Comparison of ENCODE assay signal across 18 mouse cellular contexts in the genomic region with DNA sequence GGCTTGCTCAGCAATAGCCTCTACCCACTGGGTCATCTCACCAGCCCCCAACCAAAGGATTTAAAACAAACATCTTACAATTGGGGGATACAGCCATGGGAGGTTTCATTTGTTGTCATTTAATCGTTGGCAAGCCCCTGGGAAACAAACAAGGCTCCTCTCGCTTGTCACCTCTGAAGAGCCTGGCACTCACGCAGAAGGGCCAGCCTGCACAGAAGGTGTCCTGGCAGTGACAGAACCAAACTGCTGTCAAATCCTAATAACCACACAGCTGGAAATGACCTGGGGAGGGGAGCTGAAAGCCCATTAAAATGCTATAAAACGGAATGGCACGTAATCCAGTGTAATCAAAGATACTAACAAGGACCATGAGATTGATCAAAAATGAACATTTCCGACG.
A peak's percentile ranks its signal among the peaks of the same experiment; 100 is the strongest.
DNase-seq lines count a peak whose midpoint lies in the region; ATAC-seq and TF ChIP-seq lines count a peak whose summit lies in the region.
"Had no signal": no experiment of that assay in that cellular context is flagged by ENCODE, and none has a peak within 500 bp of the region (broad histone marks: within the 10 kb centered on the region; RNA-seq: fewer than 3 reads in every experiment).

No protein-coding gene starts in this region.

- no peak for TF ChIP-seq EP300 in liver, postnatal 0 days (IDR thresholded peaks at IDR 0.05; ENCODE audit: low read depth)

- H3K27ac ChIP-seq in forebrain, postnatal 0 days (ENCODE audit: low read depth, low read length), result 0 out of 2 replicates have a peak overlapping the region, but pooled peaks have one; percentile 29
- no peak overlapping the region for H3K27ac ChIP-seq in forebrain, embryonic 12.5 days
- H3K27ac ChIP-seq in heart, embryonic 10.5 days, result 0 out of 2 replicates have a peak overlapping the region, but pooled peaks have one; percentile 36
- peak overlapping the region; percentile 6; the same call in 1 of the 2 replicates for H3K27ac ChIP-seq in liver, embryonic 13.5 days
- no peak overlapping the region for H3K27ac ChIP-seq in liver, postnatal 0 days (ENCODE audit: low read depth)
- H3K27ac ChIP-seq: embryonic facial prominence, embryonic 10.5 days; gastrocnemius, adult 2 months; heart, embryonic 13.5 days; hindbrain, embryonic 10.5 days; hindbrain, embryonic 14.5 days; intestine, embryonic 15.5 days had no signal

- H3K4me2 ChIP-seq in forebrain, postnatal 0 days (ENCODE audit: low read depth), result no peak overlapping the region
- H3K4me2 ChIP-seq in forebrain, embryonic 12.5 days, result no peak overlapping the region
- no peak overlapping the region for H3K4me2 ChIP-seq in liver, embryonic 13.5 days
- no peak overlapping the region for H3K4me2 ChIP-seq in liver, postnatal 0 days (ENCODE audit: low read depth, low read length)
- H3K4me2 ChIP-seq: heart, embryonic 13.5 days; hindbrain, embryonic 14.5 days; intestine, embryonic 15.5 days had no signal

- no peak for TF ChIP-seq CTCF in forebrain, postnatal 0 days (IDR thresholded peaks at IDR 0.05; ENCODE audit: low read depth)
- TF ChIP-seq CTCF in liver, postnatal 0 days (IDR thresholded peaks at IDR 0.05; ENCODE audit: low read depth), result no peak

- no peak overlapping the region for H3K9ac ChIP-seq in forebrain, postnatal 0 days
- H3K9ac ChIP-seq in forebrain, embryonic 12.5 days, result no peak overlapping the region
- no peak overlapping the region for H3K9ac ChIP-seq in liver, embryonic 13.5 days
- no peak overlapping the region for H3K9ac ChIP-seq in liver, postnatal 0 days (replicated peaks)
- H3K9ac ChIP-seq: heart, embryonic 13.5 days; hindbrain, embryonic 14.5 days; intestine, embryonic 15.5 days had no signal

- no peak overlapping the region for H3K4me3 ChIP-seq in forebrain, postnatal 0 days (ENCODE audit: low read depth, low read length)
- H3K4me3 ChIP-seq in forebrain, embryonic 12.5 days (replicated peaks), result no peak overlapping the region
- H3K4me3 ChIP-seq in heart, embryonic 10.5 days, result no peak overlapping the region
- H3K4me3 ChIP-seq in liver, embryonic 13.5 days (replicated peaks), result no peak overlapping the region
- no peak overlapping the region for H3K4me3 ChIP-seq in liver, postnatal 0 days (ENCODE audit: low read depth, low read length)
- H3K4me3 ChIP-seq: embryonic facial prominence, embryonic 10.5 days; gastrocnemius, adult 2 months; heart, embryonic 13.5 days; hindbrain, embryonic 10.5 days; intestine, embryonic 15.5 days had no signal

- H3K9me3 ChIP-seq in forebrain, postnatal 0 days (ENCODE audit: low read length), result no peaks in the 10 kb centered on the region
- no peaks in the 10 kb centered on the region for H3K9me3 ChIP-seq in forebrain, embryonic 12.5 days
- H3K9me3 ChIP-seq in heart, embryonic 10.5 days, result no peaks in the 10 kb centered on the region
- no peaks in the 10 kb centered on the region for H3K9me3 ChIP-seq in liver, embryonic 13.5 days (replicated peaks)
- no peaks in the 10 kb centered on the region for H3K9me3 ChIP-seq in liver, postnatal 0 days (ENCODE audit: low read length)
- H3K9me3 ChIP-seq: embryonic facial prominence, embryonic 10.5 days; heart, embryonic 13.5 days; hindbrain, embryonic 10.5 days; intestine, embryonic 15.5 days had no signal

- intact Hi-C loops in heart, postnatal 14 days (cut with DNase I), result no loop called here

- no peak for DNase-seq in forebrain, postnatal 0 days
- DNase-seq in heart, embryonic 10.5 days (ENCODE audit: low spot score), result no peak
- no peak for DNase-seq in heart, postnatal 14 days
- DNase-seq in liver, embryonic 13.5 days, result no peak
- DNase-seq in liver, postnatal 0 days, result no peak
- DNase-seq: adrenal gland, adult 2 months; adrenal gland, postnatal 25 days; cerebellum, adult 9-10 months; gastrocnemius, adult 2 months; gastrocnemius, postnatal 25 days; kidney, adult 18-20 months had no signal

- WGBS in forebrain, postnatal 0 days, result 60% methylated on average over 7 of the region's 7 CpGs
- 70% methylated on average over 7 of the region's 7 CpGs for WGBS in forebrain, embryonic 12.5 days
- 76% methylated on average over 7 of the region's 7 CpGs for WGBS in heart, embryonic 10.5 days
- 87% methylated on average over 7 of the region's 7 CpGs for WGBS in liver, embryonic 13.5 days (ENCODE audit: insufficient replicate concordance)
- WGBS in liver, postnatal 0 days (ENCODE audit: insufficient replicate concordance), result 86% methylated on average over 7 of the region's 7 CpGs

- H3K4me1 ChIP-seq in forebrain, postnatal 0 days (ENCODE audit: insufficient read depth), result no peaks in the 10 kb centered on the region; the same call in 1 of the 2 replicates
- H3K4me1 ChIP-seq in forebrain, embryonic 12.5 days, result no peaks in the 10 kb centered on the region
- H3K4me1 ChIP-seq in heart, embryonic 10.5 days, result peaks cover 49% of the 10 kb centered on the region
- H3K4me1 ChIP-seq in liver, embryonic 13.5 days (replicated peaks), result peaks cover 87% of the 10 kb centered on the region
- peaks cover 38% of the 10 kb centered on the region for H3K4me1 ChIP-seq in liver, postnatal 0 days (ENCODE audit: insufficient read depth)
- H3K4me1 ChIP-seq: intestine, embryonic 15.5 days had no signal

- no peaks in the 10 kb centered on the region for H3K36me3 ChIP-seq in forebrain, postnatal 0 days (ENCODE audit: insufficient read depth)
- no peaks in the 10 kb centered on the region for H3K36me3 ChIP-seq in forebrain, embryonic 12.5 days (replicated peaks)
- H3K36me3 ChIP-seq in heart, embryonic 10.5 days, result peaks cover 10% of the 10 kb centered on the region; the same call in 1 of the 2 replicates
- H3K36me3 ChIP-seq in liver, embryonic 13.5 days, result peaks cover 3% of the 10 kb centered on the region; the same call in 1 of the 2 replicates
- H3K36me3 ChIP-seq in liver, postnatal 0 days (replicated peaks; ENCODE audit: insufficient read depth, low read length), result 0 out of 2 replicates have a peak, but pooled peaks cover 2% of the 10 kb centered on the region
- H3K36me3 ChIP-seq: embryonic facial prominence, embryonic 10.5 days; hindbrain, embryonic 10.5 days; intestine, embryonic 15.5 days had no signal

- H3K27me3 ChIP-seq in forebrain, postnatal 0 days (ENCODE audit: insufficient read depth, low read length), result no peaks in the 10 kb centered on the region
- no peaks in the 10 kb centered on the region for H3K27me3 ChIP-seq in forebrain, embryonic 12.5 days
- H3K27me3 ChIP-seq in heart, embryonic 10.5 days (ENCODE audit: insufficient read depth, poor library complexity, severe bottlenecking), result no peaks in the 10 kb centered on the region
- no peaks in the 10 kb centered on the region for H3K27me3 ChIP-seq in liver, embryonic 13.5 days
- no peaks in the 10 kb centered on the region for H3K27me3 ChIP-seq in liver, postnatal 0 days (ENCODE audit: insufficient read depth, low read length)
- H3K27me3 ChIP-seq: heart, embryonic 13.5 days; intestine, embryonic 15.5 days had no signal

- ATAC-seq in forebrain, postnatal 0 days, result no peak
- no peak for ATAC-seq in forebrain, embryonic 12.5 days (ENCODE audit: low FRiP score)
- no peak for ATAC-seq in liver, embryonic 13.5 days (ENCODE audit: low read depth)
- no peak for ATAC-seq in liver, postnatal 0 days
- ATAC-seq: forebrain, embryonic 16.5 days; intestine, embryonic 15.5 days had no signal

Comparison
In these comparisons a context has a peak if more than half of its experiments do, and no peak if none do; other contexts are left out.
1. H3K27ac ChIP-seq: peak in forebrain, postnatal 0 days (single experiment), heart, embryonic 10.5 days (single experiment) and liver, embryonic 13.5 days (single experiment); none in forebrain, embryonic 12.5 days (single experiment) and liver, postnatal 0 days (single experiment).